Mouse (Mus musculus): ENCODE measurements around the gene Ttc30b. TPM values are rescaled to one million over a fixed set of nuclear protein-coding genes. Genes with fewer than 3 reads are reported as not detected.

Gene Ttc30b
- total and polyA plus RNA-seq, 2 experiments from 2014 or later: 20.6 to 27.4 TPM

GRCm38 (mm10) chr2:75915040-75915439, 23.3 kb downstream of the Ttc30b start:
- no peak overlapping the region for H3K4me2 ChIP-seq (ENCODE audit: low read depth)
- no peak overlapping the region for H3K4me3 ChIP-seq (ENCODE audit: low read depth, low read length)
- DNase-seq (no peak), ATAC-seq (no peak)
- H3K27me3 ChIP-seq (ENCODE audit: insufficient read depth, low read length): no peaks in the 10 kb centered on the region
- peaks cover 9% of the 10 kb centered on the region; the same call in 1 of the 2 replicates for H3K36me3 ChIP-seq (ENCODE audit: insufficient read depth)
- H3K9me3 ChIP-seq (ENCODE audit: low read length): no peaks in the 10 kb centered on the region
- no peak overlapping the region for H3K27ac ChIP-seq (ENCODE audit: low read depth, low read length)
- TF ChIP-seq CTCF (IDR thresholded peaks at IDR 0.05; ENCODE audit: low read depth): no peak
- no peaks in the 10 kb centered on the region for H3K4me1 ChIP-seq (ENCODE audit: insufficient read depth)
- 89% methylated on average over 3 of the region's 3 CpGs for WGBS
- H3K9ac ChIP-seq: no peak overlapping the region

DNA sequence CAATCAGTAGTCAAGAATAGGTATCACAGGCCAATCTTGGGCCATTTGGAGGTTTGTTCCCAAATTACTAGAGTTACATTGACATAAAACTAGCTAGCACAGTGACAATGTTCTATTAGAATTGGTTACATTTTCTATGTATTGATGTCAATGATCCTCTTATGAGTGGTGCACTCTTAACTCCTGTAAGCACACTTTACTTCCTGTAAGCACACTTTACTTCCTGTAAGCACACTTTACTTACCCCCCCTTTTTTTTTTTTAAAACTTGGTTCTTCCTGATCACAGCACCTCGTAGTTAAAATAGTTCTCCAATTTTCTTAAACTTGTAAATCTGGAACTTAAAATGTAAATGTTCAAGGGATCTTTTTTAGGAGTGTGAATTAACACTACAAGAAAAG, 31.2 kb downstream of the Ttc30b start:
- no peak overlapping the region for H3K27ac ChIP-seq (ENCODE audit: low read depth, low read length)
- no peak overlapping the region for H3K4me3 ChIP-seq (ENCODE audit: low read depth, low read length)
- H3K36me3 ChIP-seq (ENCODE audit: insufficient read depth): no peaks in the 10 kb centered on the region; the same call in 1 of the 2 replicates
- ATAC-seq (no peak), DNase-seq (no peak)
- no peak overlapping the region for H3K9ac ChIP-seq
- no peaks in the 10 kb centered on the region for H3K27me3 ChIP-seq (ENCODE audit: insufficient read depth, low read length)
- H3K9me3 ChIP-seq (ENCODE audit: low read length): no peaks in the 10 kb centered on the region
- H3K4me1 ChIP-seq (ENCODE audit: insufficient read depth): no peaks in the 10 kb centered on the region
- TF ChIP-seq CTCF (IDR thresholded peaks at IDR 0.05; ENCODE audit: low read depth): no peak
- WGBS: 68% methylated on average over 1 of the region's 1 CpGs
- H3K4me2 ChIP-seq (ENCODE audit: low read depth): no peak overlapping the region

DNA sequence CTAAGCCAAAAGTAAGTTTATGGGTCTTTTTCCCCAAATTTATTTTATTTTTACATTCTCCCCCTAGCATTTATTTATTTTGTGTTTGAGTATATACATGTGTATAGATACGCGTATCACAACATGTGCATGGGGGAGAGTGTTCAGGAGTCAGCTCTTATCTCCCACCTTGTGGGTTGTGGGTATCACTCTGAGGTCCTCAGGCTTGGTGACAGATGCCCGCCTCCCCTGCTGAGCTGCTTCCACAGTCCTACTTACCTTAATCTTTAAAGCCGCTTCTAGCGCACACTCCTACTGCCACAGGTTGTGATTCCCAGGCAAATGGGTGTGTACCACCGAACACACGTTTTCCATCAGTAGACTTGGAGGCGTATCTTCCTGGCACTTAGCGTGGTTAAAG, 36.5 kb downstream of the Ttc30b start:
- Histone ChIP-seq H3K4me2 (ENCODE audit: low read depth) (no peak overlapping the region), H3K9me3 (ENCODE audit: low read length) (no peaks in the 10 kb centered on the region), H3K27me3 (ENCODE audit: insufficient read depth, low read length) (no peaks in the 10 kb centered on the region), H3K4me1 (ENCODE audit: insufficient read depth) (no peaks in the 10 kb centered on the region), H3K36me3 (ENCODE audit: insufficient read depth) (no peaks in the 10 kb centered on the region; the same call in 1 of the 2 replicates), H3K9ac (no peak overlapping the region), H3K27ac (ENCODE audit: low read depth, low read length) (no peak overlapping the region), H3K4me3 (ENCODE audit: low read depth, low read length) (no peak overlapping the region)
- no peak for DNase-seq
- no peak for TF ChIP-seq CTCF (IDR thresholded peaks at IDR 0.05; ENCODE audit: low read depth)
- WGBS: 94% methylated on average over 9 of the region's 9 CpGs
- no peak for ATAC-seq

- DNase-seq (no peak), ATAC-seq (no peak)
- Histone ChIP-seq H3K4me2 (ENCODE audit: low read depth) (no peak overlapping the region), H3K4me3 (ENCODE audit: low read depth, low read length) (no peak overlapping the region), H3K36me3 (ENCODE audit: insufficient read depth) (no peaks in the 10 kb centered on the region), H3K4me1 (ENCODE audit: insufficient read depth) (no peaks in the 10 kb centered on the region), H3K9me3 (ENCODE audit: low read length) (no peaks in the 10 kb centered on the region), H3K9ac (no peak overlapping the region), H3K27me3 (ENCODE audit: insufficient read depth, low read length) (no peaks in the 10 kb centered on the region), H3K27ac (ENCODE audit: low read depth, low read length) (no peak overlapping the region)
- WGBS: 93% methylated on average over 1 of the region's 1 CpGs
- no peak for TF ChIP-seq CTCF (IDR thresholded peaks at IDR 0.05; ENCODE audit: low read depth)
Measured at GRCm38 (mm10) chr2:75900281-75900680, 38.1 kb downstream of the Ttc30b start.

DNA sequence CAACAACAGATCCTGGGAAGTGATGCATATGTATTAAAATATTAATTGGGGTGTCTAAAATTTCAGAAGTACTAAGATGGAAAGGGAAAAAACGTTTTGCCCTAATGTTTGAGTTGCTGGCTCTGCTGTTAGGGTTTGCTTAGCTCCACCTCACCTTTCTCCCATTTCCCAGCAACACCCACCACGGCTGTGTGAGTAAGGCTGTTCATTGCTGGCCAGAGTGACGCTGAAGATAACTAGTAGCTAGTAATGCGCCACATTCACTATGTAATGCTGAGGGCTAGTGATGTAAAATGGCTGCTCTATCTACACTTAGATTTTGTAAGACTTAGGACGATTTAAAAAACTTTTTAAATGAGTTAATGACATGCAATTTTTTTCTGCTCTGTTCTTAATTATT, 42.7 kb downstream of the Ttc30b start:
- H3K9ac ChIP-seq: no peak overlapping the region
- 90% methylated on average over 5 of the region's 5 CpGs for WGBS
- ATAC-seq: no peak

DNA sequence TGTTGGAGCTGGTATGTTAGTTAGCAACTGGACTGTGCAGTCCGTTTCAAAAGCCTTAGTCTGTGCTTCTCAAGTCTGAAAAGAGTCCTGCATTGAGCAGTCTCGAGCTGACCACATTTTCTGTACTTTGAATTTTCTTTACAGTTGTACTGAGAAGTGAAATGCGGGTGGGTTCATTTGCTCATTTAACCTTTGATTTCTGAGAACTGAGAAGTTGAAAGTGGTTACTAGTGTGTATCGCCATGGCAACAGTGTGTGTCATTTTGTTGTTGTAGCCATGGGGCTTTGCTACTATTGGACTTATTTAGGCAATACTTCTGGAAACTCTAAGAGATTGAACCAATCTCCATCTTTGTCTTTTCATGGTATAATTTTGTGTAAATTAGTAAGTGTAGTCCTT, 46.4 kb downstream of the Ttc30b start:
- DNase-seq (no peak), ATAC-seq (no peak)
- 37% methylated on average over 4 of the region's 4 CpGs for WGBS

More for the DNA sequence above, 42.7 kb downstream of the Ttc30b start:
- Histone ChIP-seq H3K36me3 (ENCODE audit: insufficient read depth) (no peaks in the 10 kb centered on the region), H3K27ac (ENCODE audit: low read depth, low read length) (no peak overlapping the region), H3K9me3 (ENCODE audit: low read length) (no peaks in the 10 kb centered on the region), H3K27me3 (ENCODE audit: insufficient read depth, low read length) (no peaks in the 10 kb centered on the region), H3K4me1 (ENCODE audit: insufficient read depth) (no peaks in the 10 kb centered on the region), H3K4me2 (ENCODE audit: low read depth) (no peak overlapping the region), H3K4me3 (ENCODE audit: low read depth, low read length) (no peak overlapping the region)
- DNase-seq: no peak
- no peak for TF ChIP-seq CTCF (IDR thresholded peaks at IDR 0.05; ENCODE audit: low read depth)

More for the DNA sequence above, 46.4 kb downstream of the Ttc30b start:
- Histone ChIP-seq H3K4me3 (ENCODE audit: low read depth, low read length) (no peak overlapping the region), H3K4me1 (ENCODE audit: insufficient read depth) (no peaks in the 10 kb centered on the region), H3K9me3 (ENCODE audit: low read length) (no peaks in the 10 kb centered on the region), H3K27ac (ENCODE audit: low read depth, low read length) (no peak overlapping the region), H3K9ac (no peak overlapping the region), H3K4me2 (ENCODE audit: low read depth) (no peak overlapping the region), H3K36me3 (ENCODE audit: insufficient read depth) (no peaks in the 10 kb centered on the region; the same call in 1 of the 2 replicates), H3K27me3 (ENCODE audit: insufficient read depth, low read length) (no peaks in the 10 kb centered on the region)
- no peak for TF ChIP-seq CTCF (IDR thresholded peaks at IDR 0.05; ENCODE audit: low read depth)

Other genes starting within 250 kb of the Ttc30b start
- gene Nfe2l2, start 233.9 kb downstream of the Ttc30b start, total RNA-seq (2014; rRNA removed): 7.6 and 7.7 TPM in 2 replicates
- 12.6 and 14.1 TPM in 2 replicates for gene Nfe2l2, start 233.9 kb downstream of the Ttc30b start, polyA plus RNA-seq (2015; fragmentation: Nextera tagmentation; extraction: Ambion mirVana)
- gene Agps, start 106.4 kb downstream of the Ttc30b start, total RNA-seq (2014; rRNA removed): 37.9 and 43.6 TPM in 2 replicates
- gene Agps, start 106.4 kb downstream of the Ttc30b start, polyA plus RNA-seq (2015; fragmentation: Nextera tagmentation; extraction: Ambion mirVana): 6.4 and 12.6 TPM in 2 replicates
- gene Ttc30a2, start 39.6 kb upstream of the Ttc30b start, total RNA-seq (2014; rRNA removed): 0.81 and 0.92 TPM in 2 replicates
- gene Ttc30a2, start 39.6 kb upstream of the Ttc30b start, polyA plus RNA-seq (2015; fragmentation: Nextera tagmentation; extraction: Ambion mirVana): 0.21 and 0.24 TPM in 2 replicates
- 10.8 and 10.9 TPM in 2 replicates for gene Ttc30a1, start 43.4 kb upstream of the Ttc30b start, total RNA-seq (2014; rRNA removed)
- gene Ttc30a1, start 43.4 kb upstream of the Ttc30b start, polyA plus RNA-seq (2015; fragmentation: Nextera tagmentation; extraction: Ambion mirVana): 3.9 and 4.8 TPM in 2 replicates

Measured in forebrain, postnatal 0 days (tissue).